In the genomic region with DNA sequence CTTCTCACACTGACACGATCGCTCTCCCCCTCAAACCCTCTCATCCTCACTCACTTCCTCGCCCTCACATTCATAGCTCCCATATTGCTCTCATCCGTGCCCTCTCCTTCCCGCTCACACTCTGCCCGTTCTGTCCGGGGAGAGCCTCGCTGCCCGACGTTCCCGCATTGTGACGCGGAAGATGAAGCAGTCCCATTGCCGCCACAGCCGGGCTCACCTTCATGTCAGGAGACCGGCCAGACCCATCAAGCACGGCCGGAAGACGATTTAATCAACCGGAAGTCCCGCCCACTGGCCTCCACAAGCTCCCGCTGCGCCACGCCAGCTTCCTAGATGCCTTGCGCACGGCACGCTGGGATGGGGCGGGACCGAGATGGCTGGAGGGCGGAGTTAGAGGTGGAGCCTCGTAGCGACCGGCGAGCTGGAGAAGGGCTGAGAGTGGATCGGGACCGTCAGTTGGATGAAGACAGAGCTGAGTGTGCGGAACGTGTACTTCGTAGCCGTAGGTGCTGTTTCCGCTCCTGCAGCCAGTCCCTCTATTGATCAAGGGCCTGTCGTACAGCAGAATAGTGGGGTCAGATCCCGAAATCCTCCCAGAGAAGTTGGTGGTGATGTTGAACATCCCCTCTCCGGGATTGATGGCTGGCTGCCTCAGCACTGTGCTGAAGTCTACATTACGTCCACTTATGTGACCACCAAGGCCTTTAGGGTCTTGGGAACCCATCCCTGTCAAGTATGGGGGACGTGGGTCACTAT, we compare ENCODE assay signal across 8 mouse cellular contexts. TPM values are rescaled to one million over a fixed set of nuclear protein-coding genes. Genes with fewer than 3 reads are reported as not detected.
DNase-seq lines count a peak whose midpoint lies in the region; ATAC-seq and TF ChIP-seq lines count a peak whose summit lies in the region.

A gene (minus strand): TSS at position 302 of the 756 bp plus-strand sequence.

- H3K9me3 ChIP-seq in embryonic facial prominence, embryonic 14.5 days (ENCODE audit: control insufficient read depth, low read length) = no peaks in the 10 kb centered on the region
- no peaks in the 10 kb centered on the region for H3K9me3 ChIP-seq in limb, embryonic 14.5 days (ENCODE audit: control insufficient read depth, low read length)
- no peaks in the 10 kb centered on the region for H3K9me3 ChIP-seq in midbrain, postnatal 0 days (ENCODE audit: low read length)

- peak within 1 kb of the TSS; percentile 60 for H3K4me3 ChIP-seq in embryonic facial prominence, embryonic 14.5 days (ENCODE audit: low read depth, low read length)
- peak within 1 kb of the TSS; percentile 52 for H3K4me3 ChIP-seq in limb, embryonic 14.5 days (replicated peaks; ENCODE audit: low read length)
- peak within 1 kb of the TSS; percentile 69 for H3K4me3 ChIP-seq in midbrain, postnatal 0 days (ENCODE audit: low read depth, low read length)

- peak; percentile 97 for ATAC-seq in embryonic facial prominence, embryonic 14.5 days (ENCODE audit: low read depth)
- ATAC-seq in limb, embryonic 14.5 days (ENCODE audit: low FRiP score, low read depth) = peak; percentile 94
- peak; percentile 95 for ATAC-seq in midbrain, postnatal 0 days (ENCODE audit: low FRiP score)

- DNase-seq in 3T3-L1 (ENCODE audit: low read depth, low spot score) = peak; percentile 98
- peak; percentile 92 to 97 for DNase-seq in adrenal gland, postnatal 4 days (ENCODE audit: low spot score in 2 of 2)
- peak; percentile 99 for DNase-seq in embryonic facial prominence, embryonic 14.5 days (ENCODE audit: low spot score)
- DNase-seq in heart, adult 8-10 months (ENCODE audit: low spot score) = peak; percentile 99
- DNase-seq in kidney, adult 9 months = peak; percentile 99
- peak; percentile 99 for DNase-seq in limb, embryonic 14.5 days (ENCODE audit: low spot score)
- DNase-seq in midbrain, postnatal 0 days (ENCODE audit: low spot score) = peak; percentile 99
- DNase-seq in spleen, postnatal 14 days (ENCODE audit: low spot score in 2 of 2) = peak; percentile 99

- TF ChIP-seq CTCF in midbrain, postnatal 0 days (IDR thresholded peaks at IDR 0.05) = peak; percentile 23; the same call in 1 of the 2 replicates

- WGBS in embryonic facial prominence, embryonic 14.5 days = under 1% methylated on average over 45 of the region's 46 CpGs
- under 1% methylated on average over 46 of the region's 46 CpGs for WGBS in limb, embryonic 14.5 days
- under 1% methylated on average over 46 of the region's 46 CpGs for WGBS in midbrain, postnatal 0 days

- H3K4me2 ChIP-seq in embryonic facial prominence, embryonic 14.5 days (ENCODE audit: low read depth, low read length) = peak within 1 kb of the TSS; percentile 82
- peak within 1 kb of the TSS; percentile 82 for H3K4me2 ChIP-seq in limb, embryonic 14.5 days (replicated peaks; ENCODE audit: low read depth, low read length, severe bottlenecking)
- H3K4me2 ChIP-seq in midbrain, postnatal 0 days (ENCODE audit: low read depth, low read length, poor library complexity, severe bottlenecking) = peak within 1 kb of the TSS; percentile 85

- H3K9ac ChIP-seq in embryonic facial prominence, embryonic 14.5 days (ENCODE audit: low read depth, low read length) = peak within 1 kb of the TSS; percentile 78
- peak within 1 kb of the TSS; percentile 71 for H3K9ac ChIP-seq in limb, embryonic 14.5 days (ENCODE audit: low read depth, low read length, severe bottlenecking)
- peak within 1 kb of the TSS; percentile 76 for H3K9ac ChIP-seq in midbrain, postnatal 0 days (replicated peaks; ENCODE audit: low read length, poor library complexity, severe bottlenecking)

- peaks cover 20% of the 10 kb centered on the region for H3K4me1 ChIP-seq in embryonic facial prominence, embryonic 14.5 days (ENCODE audit: control insufficient read depth, insufficient read depth, low read length)
- peaks cover 27% of the 10 kb centered on the region for H3K4me1 ChIP-seq in limb, embryonic 14.5 days (ENCODE audit: control insufficient read depth, insufficient read depth, low read length)
- H3K4me1 ChIP-seq in midbrain, postnatal 0 days (ENCODE audit: insufficient read depth, low read length) = peaks cover 12% of the 10 kb centered on the region

- no peaks in the 10 kb centered on the region for H3K27me3 ChIP-seq in embryonic facial prominence, embryonic 14.5 days (replicated peaks; ENCODE audit: control insufficient read depth, insufficient read depth, low read length)
- no peaks in the 10 kb centered on the region for H3K27me3 ChIP-seq in limb, embryonic 14.5 days (ENCODE audit: control insufficient read depth, insufficient read depth, low read length)
- no peaks in the 10 kb centered on the region for H3K27me3 ChIP-seq in midbrain, postnatal 0 days (ENCODE audit: insufficient read depth, low read length)

- H3K36me3 ChIP-seq in embryonic facial prominence, embryonic 14.5 days (ENCODE audit: control insufficient read depth, insufficient read depth, low read length) = no peaks in the 10 kb centered on the region
- no peaks in the 10 kb centered on the region for H3K36me3 ChIP-seq in limb, embryonic 14.5 days (ENCODE audit: control insufficient read depth, insufficient read depth, low read length)
- H3K36me3 ChIP-seq in midbrain, postnatal 0 days (ENCODE audit: insufficient read depth, low read length) = no peaks in the 10 kb centered on the region

- TF ChIP-seq POLR2A in limb, embryonic 14.5 days (IDR thresholded peaks at IDR 0.05; ENCODE audit: borderline replicate concordance, extremely low read depth, insufficient read depth, insufficient read length) = peak; percentile 43; the same call in 1 of the 2 replicates

- H3K27ac ChIP-seq in embryonic facial prominence, embryonic 14.5 days (replicated peaks; ENCODE audit: low read depth, low read length) = peak within 1 kb of the TSS; percentile 74
- H3K27ac ChIP-seq in limb, embryonic 14.5 days (replicated peaks; ENCODE audit: low read depth, low read length) = peak within 1 kb of the TSS; percentile 67
- peak within 1 kb of the TSS; percentile 77 for H3K27ac ChIP-seq in midbrain, postnatal 0 days (ENCODE audit: low read depth, low read length)

RNA-seq across cellular contexts. Expression of the gene that starts here (rescaled TPM):
- 10 to 100 TPM; 42.4 to 49.2 TPM for total RNA-seq in adrenal gland, postnatal 4 days (2021)
- 47.4 and 47.9 TPM in 2 replicates for polyA plus RNA-seq in embryonic facial prominence, embryonic 14.5 days (2014; fragmentation: Nextera tagmentation; extraction: Ambion mirVana)
- total RNA-seq in heart, adult 8-10 months (2022) = 10 to 100 TPM; 48.2 to 55.0 (median 50.3) TPM
- polyA plus RNA-seq in limb, embryonic 14.5 days (2012; rRNA removed) = 41.8 and 46.8 TPM in 2 replicates
- 43.5 and 46.3 TPM in 2 replicates for polyA plus RNA-seq in limb, embryonic 14.5 days (2014; fragmentation: Nextera tagmentation; extraction: Ambion mirVana)
- total RNA-seq in midbrain, postnatal 0 days (2014; rRNA removed) = 35.4 and 42.8 TPM in 2 replicates
- 47.5 and 55.4 TPM in 2 replicates for polyA plus RNA-seq in midbrain, postnatal 0 days (2015; fragmentation: Nextera tagmentation; extraction: Ambion mirVana)

Comparison
In these comparisons a context has a peak if more than half of its experiments do, and no peak if none do; other contexts are left out.
1. Peak in every context shown above with its lines: DNase-seq, ATAC-seq, H3K4me3 ChIP-seq and H3K27ac ChIP-seq.